Comparison of ENCODE assay signal across 15 mouse cellular contexts in the genomic region with DNA sequence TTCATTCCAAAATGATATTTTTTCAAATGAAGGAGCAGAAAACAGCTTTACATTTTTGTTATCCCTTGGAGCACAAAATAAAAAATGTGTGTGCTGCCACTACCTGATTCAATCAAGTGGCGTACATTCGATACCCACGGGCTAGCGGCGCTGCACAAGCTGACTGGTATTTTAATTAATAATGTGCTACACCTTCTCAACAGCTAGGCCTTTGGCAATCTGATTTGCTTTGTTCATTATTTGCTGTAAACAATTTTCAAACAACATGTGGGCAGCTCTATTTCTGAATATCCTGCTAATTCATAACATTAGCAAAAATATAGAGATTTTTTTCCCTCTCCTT.
DNase-seq lines count a peak whose midpoint lies in the region; ATAC-seq and TF ChIP-seq lines count a peak whose summit lies in the region.
"Had no signal": no experiment of that assay in that cellular context is flagged by ENCODE, and none has a peak within 500 bp of the region (broad histone marks: within the 10 kb centered on the region; RNA-seq: fewer than 3 reads in every experiment).

No protein-coding gene starts in this region.

- peaks cover 3% of the 10 kb centered on the region; the same call in 1 of the 2 replicates for H3K4me1 ChIP-seq in embryonic facial prominence, embryonic 12.5 days
- H3K4me1 ChIP-seq in hindbrain, embryonic 12.5 days, result peaks cover 15% of the 10 kb centered on the region
- peaks cover 41% of the 10 kb centered on the region for H3K4me1 ChIP-seq in midbrain, embryonic 10.5 days
- H3K4me1 ChIP-seq: kidney, embryonic 15.5 days had no signal

- no peaks in the 10 kb centered on the region for H3K27me3 ChIP-seq in embryonic facial prominence, embryonic 12.5 days
- no peaks in the 10 kb centered on the region for H3K27me3 ChIP-seq in hindbrain, embryonic 12.5 days
- no peaks in the 10 kb centered on the region for H3K27me3 ChIP-seq in midbrain, embryonic 10.5 days (ENCODE audit: low read depth, poor library complexity, severe bottlenecking)
- H3K27me3 ChIP-seq: kidney, embryonic 15.5 days; neural tube, embryonic 15.5 days had no signal

- WGBS in embryonic facial prominence, embryonic 12.5 days, result 31% methylated on average over 5 of the region's 5 CpGs
- WGBS in hindbrain, embryonic 12.5 days, result 27% methylated on average over 5 of the region's 5 CpGs
- WGBS in midbrain, embryonic 10.5 days, result 80% methylated on average over 5 of the region's 5 CpGs

- H3K4me2 ChIP-seq in embryonic facial prominence, embryonic 12.5 days (replicated peaks), result no peak overlapping the region
- no peak overlapping the region for H3K4me2 ChIP-seq in hindbrain, embryonic 12.5 days (replicated peaks)
- H3K4me2 ChIP-seq: kidney, embryonic 15.5 days; neural tube, embryonic 15.5 days had no signal

- TF ChIP-seq POLR2A in brain, embryonic 14.5 days (IDR thresholded peaks at IDR 0.05; ENCODE audit: borderline replicate concordance, extremely low read depth, insufficient read depth, insufficient read length, poor library complexity, severe bottlenecking), result no peak

- TF ChIP-seq CTCF in brain, embryonic 14.5 days (IDR thresholded peaks at IDR 0.05; ENCODE audit: borderline replicate concordance, extremely low read depth, insufficient read depth, insufficient read length), result no peak
- no peak for TF ChIP-seq CTCF in layer of hippocampus, adult 2 months (conservative IDR thresholded peaks at IDR 0.05)

- no peaks in the 10 kb centered on the region for H3K36me3 ChIP-seq in embryonic facial prominence, embryonic 12.5 days
- no peaks in the 10 kb centered on the region for H3K36me3 ChIP-seq in hindbrain, embryonic 12.5 days
- no peaks in the 10 kb centered on the region for H3K36me3 ChIP-seq in midbrain, embryonic 10.5 days
- H3K36me3 ChIP-seq: kidney, embryonic 15.5 days; neural tube, embryonic 15.5 days had no signal

- no peak overlapping the region for H3K4me3 ChIP-seq in embryonic facial prominence, embryonic 12.5 days
- H3K4me3 ChIP-seq in hindbrain, embryonic 12.5 days, result no peak overlapping the region
- H3K4me3 ChIP-seq in midbrain, embryonic 10.5 days, result no peak overlapping the region
- no peak overlapping the region for H3K4me3 ChIP-seq in layer of hippocampus, adult 2 months
- H3K4me3 ChIP-seq: kidney, embryonic 15.5 days; myocyte; neural tube, embryonic 15.5 days had no signal

- peak; percentile 65 for DNase-seq in brain, embryonic 14.5 days (ENCODE audit: low read depth)
- DNase-seq in midbrain, embryonic 10.5 days (ENCODE audit: low spot score), result no peak
- DNase-seq in layer of hippocampus, adult 2 months (ENCODE audit: low spot score in 2 of 2), result no peak
- no peak for DNase-seq in right cerebral cortex, postnatal 36 days (ENCODE audit: low spot score in 2 of 2)
- no peak for DNase-seq in gastrocnemius, adult 18-20 months (ENCODE audit: low spot score)
- DNase-seq: cerebellum, postnatal 14 days; thymus, postnatal 36 days had no signal

- H3K27ac ChIP-seq in embryonic facial prominence, embryonic 12.5 days, result peak overlapping the region; percentile 76; the same call in 1 of the 2 replicates
- H3K27ac ChIP-seq in hindbrain, embryonic 12.5 days, result no peak overlapping the region
- H3K27ac ChIP-seq in midbrain, embryonic 10.5 days (replicated peaks), result peak overlapping the region; percentile 23; the same call in 1 of the 2 replicates
- no peak overlapping the region for H3K27ac ChIP-seq in layer of hippocampus, adult 2 months
- H3K27ac ChIP-seq: kidney, embryonic 15.5 days; liver, embryonic 14.5 days; neural tube, embryonic 15.5 days had no signal

- H3K9me3 ChIP-seq in embryonic facial prominence, embryonic 12.5 days, result no peaks in the 10 kb centered on the region
- H3K9me3 ChIP-seq in hindbrain, embryonic 12.5 days (replicated peaks), result no peaks in the 10 kb centered on the region
- H3K9me3 ChIP-seq in midbrain, embryonic 10.5 days (replicated peaks), result no peaks in the 10 kb centered on the region
- H3K9me3 ChIP-seq: kidney, embryonic 15.5 days; neural tube, embryonic 15.5 days had no signal

- H3K9ac ChIP-seq in embryonic facial prominence, embryonic 12.5 days, result no peak overlapping the region
- H3K9ac ChIP-seq in hindbrain, embryonic 12.5 days, result no peak overlapping the region
- H3K9ac ChIP-seq: kidney, embryonic 15.5 days; liver, embryonic 14.5 days; neural tube, embryonic 15.5 days had no signal

- ATAC-seq in embryonic facial prominence, embryonic 12.5 days (ENCODE audit: insufficient number of reproducible peaks, insufficient read depth, low FRiP score, low TSS enrichment), result no peak
- peak; percentile 63; the same call in 1 of the 2 replicates for ATAC-seq in hindbrain, embryonic 12.5 days (ENCODE audit: low FRiP score)
- no peak for ATAC-seq in CD4-positive, CD25-positive, alpha-beta regulatory T cell, adult 4 months
- ATAC-seq: lung, postnatal 0 days had no signal

Comparison
In these comparisons a context has a peak if more than half of its experiments do, and no peak if none do; other contexts are left out.
1. H3K27ac ChIP-seq: peak in embryonic facial prominence, embryonic 12.5 days (single experiment) and midbrain, embryonic 10.5 days (single experiment); none in hindbrain, embryonic 12.5 days (single experiment) and layer of hippocampus, adult 2 months (single experiment).